Mouse (Mus musculus) embryonic facial prominence, embryonic 11.5 days (tissue): ENCODE measurements at regions not wholly inside any gene's neighbourhood (a gene's known extent, or its start where the extent isn't known, plus 50 kb on each side); places are given as distances from the start of the nearest gene placed in this dataset.

ENCODE experiments used
- ATAC-seq: fragments of 200-750 bp; cut with Nextera tagmentation; replicated peaks from 2 replicates; pipeline ENCODE4 v1.8.0; 2017; ENCODE audit warnings: low read depth; ENCODE audit not compliant: insufficient number of reproducible peaks, low FRiP score, low TSS enrichment
- DNase-seq: peaks from one replicate; pipeline ENCODE4 v3.0.0-alpha.2; 2015; ENCODE audit warnings: low spot score
- H3K27ac ChIP-seq: fragments of 300-500 bp; sonication (generic); replicated peaks from 2 replicates; pipeline ENCODE4 v1.5.1; 2014; ENCODE audit warnings: mild to moderate bottlenecking, low read depth, low read length, control low read depth
- H3K27me3 ChIP-seq: fragments of 300-500 bp; sonication (generic); 2 replicates; pipeline ENCODE4 v1.6.1; 2014; ENCODE audit warnings: mild to moderate bottlenecking, low read length, moderate library complexity, mixed read lengths; ENCODE audit not compliant: control insufficient read depth, insufficient read depth
- H3K36me3 ChIP-seq: fragments of 300-500 bp; sonication (generic); replicated peaks from 2 replicates; pipeline ENCODE4 v1.6.1; 2014; ENCODE audit warnings: low read depth, mild to moderate bottlenecking, low read length, moderate library complexity, mixed read lengths; ENCODE audit not compliant: control insufficient read depth, insufficient read depth
- H3K4me1 ChIP-seq: fragments of 300-500 bp; sonication (generic); 2 replicates; pipeline ENCODE4 v1.6.1; 2014; ENCODE audit warnings: low read length, mixed read lengths; ENCODE audit not compliant: control insufficient read depth, insufficient read depth
- H3K4me2 ChIP-seq: fragments of 300-500 bp; sonication (generic); 2 replicates; pipeline ENCODE4 v1.6.1; 2014; ENCODE audit warnings: low read depth, mild to moderate bottlenecking, control low read depth, low read length, moderate library complexity
- H3K4me3 ChIP-seq: fragments of 300-500 bp; sonication (generic); 2 replicates; pipeline ENCODE4 v1.5.1; 2014; ENCODE audit warnings: low read depth, low read length, control low read depth
- H3K9ac ChIP-seq: fragments of 300-500 bp; sonication (generic); replicated peaks from 2 replicates; pipeline ENCODE4 v1.6.1; 2014; ENCODE audit warnings: mild to moderate bottlenecking, control low read depth, low read length
- H3K9me3 ChIP-seq: fragments of 300-500 bp; sonication (generic); replicated peaks from 2 replicates; pipeline ENCODE4 v1.6.1; 2016; ENCODE audit warnings: mild to moderate bottlenecking, low read length, inconsistent platforms, mixed read lengths; ENCODE audit not compliant: control insufficient read depth
- WGBS: fragments of 180-500 bp; shearing (Covaris S2); extraction: QIAGEN DNeasy Blood & Tissue Kit; methylation state at CpG from one replicate; pipeline ENCODE4 v1.1.7; 2014; 5-methylcytosine and 5-hydroxymethylcytosine counted together

GRCm38 (mm10) chr3:149314258-149314657 is 323.9 kb upstream of the Adgrl2 start:
- Histone ChIP-seq H3K4me3 (no peak overlapping the region), H3K36me3 (no peaks in the 10 kb centered on the region), H3K4me1 (no peaks in the 10 kb centered on the region), H3K27me3 (no peaks in the 10 kb centered on the region), H3K9ac (no peak overlapping the region), H3K9me3 (no peaks in the 10 kb centered on the region), H3K27ac (no peak overlapping the region), H3K4me2 (no peak overlapping the region)
- 44% methylated on average over 4 of the region's 4 CpGs for WGBS
- DNase-seq = no peak
- ATAC-seq = no peak

DNA sequence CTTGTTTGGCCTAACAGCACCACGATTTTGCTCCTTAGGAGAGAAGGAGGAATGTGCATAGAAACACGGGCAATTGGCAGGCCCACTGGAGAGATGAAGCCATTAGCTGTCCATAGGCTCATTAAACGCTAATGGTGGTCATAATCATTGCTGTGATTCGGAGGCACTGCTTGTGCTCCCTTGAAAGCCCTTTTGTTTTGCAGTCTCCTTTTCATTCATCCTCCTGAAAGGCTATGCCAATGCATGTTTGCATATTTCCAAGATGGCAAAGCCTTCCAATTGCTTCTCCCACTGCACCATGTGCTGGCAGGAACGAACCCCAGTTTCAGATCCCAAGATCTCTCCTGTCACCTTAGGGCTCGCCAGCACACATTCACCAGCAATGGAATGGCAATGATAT is 322.9 kb upstream of the Adgrl2 start:
- DNase-seq = no peak
- H3K4me1 ChIP-seq = no peaks in the 10 kb centered on the region
- 82% methylated on average over 6 of the region's 6 CpGs for WGBS
- ATAC-seq = no peak
- no peaks in the 10 kb centered on the region for H3K36me3 ChIP-seq
- H3K27ac ChIP-seq = no peak overlapping the region
- no peak overlapping the region for H3K4me2 ChIP-seq
- no peaks in the 10 kb centered on the region for H3K27me3 ChIP-seq
- no peak overlapping the region for H3K4me3 ChIP-seq
- no peak overlapping the region for H3K9ac ChIP-seq
- no peaks in the 10 kb centered on the region for H3K9me3 ChIP-seq

GRCm38 (mm10) chr3:149311576-149311975 is 321.2 kb upstream of the Adgrl2 start:
- Histone ChIP-seq H3K27ac (no peak overlapping the region), H3K9me3 (no peaks in the 10 kb centered on the region), H3K4me2 (no peak overlapping the region), H3K4me3 (no peak overlapping the region), H3K4me1 (no peaks in the 10 kb centered on the region), H3K36me3 (no peaks in the 10 kb centered on the region), H3K9ac (no peak overlapping the region), H3K27me3 (no peaks in the 10 kb centered on the region)
- DNase-seq (no peak), ATAC-seq (no peak)
- WGBS = 91% methylated on average over 8 of the region's 8 CpGs

GRCm38 (mm10) chr3:149306709-149307108 is 316.4 kb upstream of the Adgrl2 start:
- no peak overlapping the region for H3K9ac ChIP-seq
- 49% methylated on average over 3 of the region's 3 CpGs for WGBS
- DNase-seq (peak; percentile 44), ATAC-seq (no peak)
- no peak overlapping the region for H3K4me2 ChIP-seq
- H3K27ac ChIP-seq = no peak overlapping the region
- no peaks in the 10 kb centered on the region for H3K4me1 ChIP-seq
- H3K4me3 ChIP-seq = no peak overlapping the region
- no peaks in the 10 kb centered on the region for H3K27me3 ChIP-seq
- H3K36me3 ChIP-seq = no peaks in the 10 kb centered on the region
- H3K9me3 ChIP-seq = no peaks in the 10 kb centered on the region

GRCm38 (mm10) chr3:149306291-149306690 is 315.9 kb upstream of the Adgrl2 start:
- 45% methylated on average over 5 of the region's 5 CpGs for WGBS
- H3K4me1 ChIP-seq = no peaks in the 10 kb centered on the region
- DNase-seq (no peak), ATAC-seq (no peak)
- no peaks in the 10 kb centered on the region for H3K36me3 ChIP-seq
- no peak overlapping the region for H3K9ac ChIP-seq
- H3K9me3 ChIP-seq = no peaks in the 10 kb centered on the region
- no peak overlapping the region for H3K4me2 ChIP-seq
- H3K4me3 ChIP-seq = no peak overlapping the region
- H3K27me3 ChIP-seq = no peaks in the 10 kb centered on the region
- H3K27ac ChIP-seq = no peak overlapping the region

GRCm38 (mm10) chr3:149305440-149305839 is 315.1 kb upstream of the Adgrl2 start:
- no peak for ATAC-seq
- H3K9me3 ChIP-seq = no peaks in the 10 kb centered on the region

GRCm38 (mm10) chr3:149305011-149305413 is 314.7 kb upstream of the Adgrl2 start:
- DNase-seq (no peak), ATAC-seq (no peak)
- Histone ChIP-seq H3K4me2 (no peak overlapping the region), H3K27ac (no peak overlapping the region), H3K36me3 (no peaks in the 10 kb centered on the region), H3K9me3 (no peaks in the 10 kb centered on the region), H3K9ac (no peak overlapping the region), H3K4me1 (no peaks in the 10 kb centered on the region), H3K4me3 (no peak overlapping the region), H3K27me3 (no peaks in the 10 kb centered on the region)
- 61% methylated on average over 6 of the region's 6 CpGs for WGBS

More at GRCm38 (mm10) chr3:149305440-149305839, 315.1 kb upstream of the Adgrl2 start:
- no peak overlapping the region for H3K9ac ChIP-seq
- WGBS = 63% methylated on average over 5 of the region's 5 CpGs
- H3K4me1 ChIP-seq = no peaks in the 10 kb centered on the region
- no peaks in the 10 kb centered on the region for H3K36me3 ChIP-seq
- no peaks in the 10 kb centered on the region for H3K27me3 ChIP-seq
- no peak overlapping the region for H3K27ac ChIP-seq
- H3K4me2 ChIP-seq = no peak overlapping the region
- no peak overlapping the region for H3K4me3 ChIP-seq
- no peak for DNase-seq

DNA sequence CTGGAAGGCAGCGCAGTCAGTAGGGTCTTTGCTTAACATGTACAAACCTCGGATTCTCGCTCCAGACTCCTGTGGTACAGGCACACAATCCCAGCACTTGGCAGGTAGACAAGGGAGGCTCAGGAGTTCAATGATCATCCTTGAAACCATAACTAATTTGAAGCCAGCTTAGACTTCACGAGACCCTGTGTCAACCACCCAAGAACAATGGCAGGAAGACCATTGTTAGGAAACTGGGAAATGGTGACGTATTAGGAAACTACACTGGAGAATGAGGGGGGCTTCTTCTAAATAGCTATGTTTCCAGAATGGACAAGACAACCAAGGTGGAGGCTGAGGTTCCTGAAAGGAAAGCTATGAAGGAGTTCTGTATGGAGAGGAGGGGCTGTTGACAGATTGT is 313.1 kb upstream of the Adgrl2 start:
- Histone ChIP-seq H3K27ac (no peak overlapping the region), H3K4me3 (no peak overlapping the region), H3K36me3 (no peaks in the 10 kb centered on the region), H3K4me1 (no peaks in the 10 kb centered on the region), H3K4me2 (no peak overlapping the region), H3K9ac (no peak overlapping the region), H3K9me3 (no peaks in the 10 kb centered on the region), H3K27me3 (no peaks in the 10 kb centered on the region)
- DNase-seq (no peak), ATAC-seq (no peak)
- WGBS = 92% methylated on average over 5 of the region's 5 CpGs
